Mouse (Mus musculus) forebrain, postnatal 0 days (tissue): ENCODE results near the gene Ppm1e. TPM values are rescaled to one million over a fixed set of nuclear protein-coding genes. Genes with fewer than 3 reads are reported as not detected.

Experiments
- ATAC-seq: fragments of 200-750 bp; cut with Nextera tagmentation; 2 replicates; pipeline ENCODE4 v1.8.0; 2017; ENCODE audit warnings: mild to moderate bottlenecking, moderate library complexity
- DNase-seq: peaks from one replicate; pipeline ENCODE4 v3.0.0-alpha.2; 2015
- H3K27ac ChIP-seq: fragments of 300-500 bp; sonication (generic); 2 replicates; pipeline ENCODE4 v1.5.1; 2014; ENCODE audit warnings: low read depth, mild to moderate bottlenecking, antibody characterized with exemption, low read length, moderate library complexity, mixed read lengths
- H3K27me3 ChIP-seq: fragments of 300-500 bp; sonication (generic); 2 replicates; pipeline ENCODE4 v1.6.1; 2014; ENCODE audit warnings: mild to moderate bottlenecking, low read length, mixed read lengths; ENCODE audit not compliant: insufficient read depth
- H3K36me3 ChIP-seq: fragments of 300-500 bp; sonication (generic); 2 replicates; pipeline ENCODE4 v1.6.1; 2014; ENCODE audit warnings: mild to moderate bottlenecking, moderate library complexity; ENCODE audit not compliant: insufficient read depth
- H3K4me1 ChIP-seq: fragments of 300-500 bp; sonication (generic); 2 replicates; pipeline ENCODE4 v1.6.1; 2014; ENCODE audit warnings: antibody characterized with exemption; ENCODE audit not compliant: insufficient read depth
- H3K4me2 ChIP-seq: fragments of 300-500 bp; sonication (generic); 2 replicates; pipeline ENCODE4 v1.6.1; 2014; ENCODE audit warnings: low read depth, mild to moderate bottlenecking, moderate library complexity
- H3K4me3 ChIP-seq: fragments of 300-500 bp; sonication (generic); 2 replicates; pipeline ENCODE4 v1.5.1; 2014; ENCODE audit warnings: low read depth, low read length, mixed read lengths
- H3K9ac ChIP-seq: fragments of 300-500 bp; sonication (generic); 2 replicates; pipeline ENCODE4 v1.6.1; 2014; ENCODE audit warnings: mild to moderate bottlenecking
- H3K9me3 ChIP-seq: fragments of 300-500 bp; sonication (generic); 2 replicates; pipeline ENCODE4 v1.6.1; 2016; ENCODE audit warnings: low read length
- CTCF ChIP-seq: sonication (generic); IDR thresholded peaks from 2 replicates; pipeline ENCODE4 v1.5.1; 2016; ENCODE audit warnings: antibody characterized with exemption, control low read depth, low read depth
- WGBS: fragments of 180-500 bp; shearing (Covaris S2); extraction: QIAGEN DNeasy Blood & Tissue Kit; methylation state at CpG from one replicate; pipeline ENCODE4 v1.1.7; 2014; 5-methylcytosine and 5-hydroxymethylcytosine counted together
- polyA plus RNA-seq: library from polyadenylated mRNA; unstranded; fragments of >200 nt; fragmentation: Nextera tagmentation; extraction: Ambion mirVana; gene quantifications from 2 replicates; pipeline ENCODE4 v1.2.1, GENCODE M21; 2015
- total RNA-seq: library from RNA; depleted of rRNA; stranded (reverse); fragments of >200 nt; gene quantifications from 2 replicates; pipeline ENCODE4 v1.2.3, GENCODE M21; 2014; rRNA removed

The Ppm1e gene
- total RNA-seq: 72.6 and 85.0 TPM in 2 replicates
- 14.3 and 18.9 TPM in 2 replicates for polyA plus RNA-seq

DNA sequence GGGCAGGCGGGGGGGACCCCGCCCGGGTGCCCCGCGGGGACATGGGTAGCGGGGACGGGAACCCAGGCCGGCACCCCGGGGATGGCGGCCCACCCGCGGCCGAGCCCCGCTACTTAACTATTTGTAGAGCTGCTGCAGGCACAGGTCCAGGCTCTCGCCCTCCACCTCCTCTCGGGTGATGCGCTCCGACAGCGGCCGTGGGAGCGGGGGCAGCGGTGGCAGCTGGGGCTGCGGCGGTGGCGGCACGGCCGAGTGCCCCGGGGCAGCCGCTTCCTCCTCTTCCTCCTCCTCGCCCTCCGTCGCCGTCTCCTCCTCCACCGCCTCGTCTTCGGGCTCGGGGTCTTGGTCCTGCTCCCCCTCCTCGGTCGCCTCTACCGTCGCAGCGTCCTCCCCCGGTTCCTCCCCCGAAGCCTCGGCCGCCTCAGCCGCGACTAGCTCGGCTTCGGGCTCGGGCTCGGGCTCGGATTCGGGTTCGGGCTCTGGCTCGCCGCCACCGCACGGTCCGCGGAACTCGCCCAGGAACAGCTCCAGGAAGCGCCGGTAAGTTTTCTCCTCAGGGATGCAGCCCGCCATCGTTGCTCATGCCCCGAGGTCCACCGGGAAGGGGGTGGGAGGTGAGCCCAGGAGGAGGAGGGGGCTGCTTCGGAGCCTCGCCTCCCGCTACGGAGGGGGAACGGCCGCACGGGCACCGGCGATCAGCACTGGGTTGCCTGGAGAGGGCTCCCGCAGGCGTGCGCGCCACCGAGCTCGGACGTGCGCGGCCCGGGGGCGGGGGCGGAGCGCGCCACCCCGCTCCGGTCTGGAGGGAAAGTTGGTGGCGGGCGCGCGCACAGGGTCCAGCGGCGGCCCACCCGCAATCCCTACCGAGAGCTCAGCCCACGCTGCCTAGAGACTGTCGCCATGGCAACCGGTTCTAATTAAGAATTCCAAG is at the start of gene Ppm1e:
Gene Ppm1e (minus strand): TSS at position 693 of the 931 bp plus-strand sequence.
- no peak for TF ChIP-seq CTCF
- Histone ChIP-seq H3K4me2 (peak within 1 kb of the TSS; percentile 64), H3K9ac (peak within 1 kb of the TSS; percentile 71), H3K9me3 (no peaks in the 10 kb centered on the region), H3K4me1 (no peaks in the 10 kb centered on the region; the same call in 1 of the 2 replicates), H3K36me3 (no peaks in the 10 kb centered on the region), H3K27me3 (no peaks in the 10 kb centered on the region), H3K27ac (peak within 1 kb of the TSS; percentile 90), H3K4me3 (peak within 1 kb of the TSS; percentile 74)
- ATAC-seq (peak; percentile 96), DNase-seq (peak; percentile 94)
- 1% methylated on average over 89 of the region's 104 CpGs for WGBS

DNA sequence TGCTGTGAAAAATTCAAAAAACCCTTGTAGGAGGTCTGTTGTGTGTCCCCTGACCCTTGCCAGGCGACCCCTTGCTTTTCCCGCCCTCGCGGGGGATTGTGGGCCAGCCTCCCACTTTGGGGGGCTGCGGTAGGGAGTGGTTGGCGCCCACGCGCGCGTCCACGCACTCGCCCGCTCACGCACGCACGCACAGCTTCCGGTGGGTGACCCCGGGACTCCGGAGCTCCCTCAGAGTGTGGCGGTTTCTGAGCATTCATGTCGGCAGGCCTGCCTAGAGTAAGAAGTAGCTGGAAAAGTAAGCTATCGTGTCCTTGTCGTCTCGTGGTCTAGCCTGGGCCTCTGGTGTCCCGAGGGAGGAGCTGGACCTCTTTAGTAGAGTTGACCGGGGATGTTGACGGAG is 46.1 kb upstream of the Ppm1e start, which contains the start of the genes Rad51c and Tex14:
Gene Rad51c (minus strand): TSS at position 79 of the 400 bp plus-strand sequence.
Gene Tex14 (plus strand): TSS at position 190 of the 400 bp plus-strand sequence.
- no peaks in the 10 kb centered on the region for H3K9me3 ChIP-seq
- no peak for DNase-seq
- peak within 1 kb of the TSS; percentile 60 for H3K4me3 ChIP-seq
- H3K36me3 ChIP-seq: no peaks in the 10 kb centered on the region
- H3K27ac ChIP-seq: peak within 1 kb of the TSS; percentile 90
- WGBS: 79% methylated on average over 27 of the region's 27 CpGs
- ATAC-seq: no peak
- H3K4me2 ChIP-seq: peak within 1 kb of the TSS; percentile 63
- peak within 1 kb of the TSS; percentile 71 for H3K9ac ChIP-seq
- no peaks in the 10 kb centered on the region for H3K27me3 ChIP-seq
- TF ChIP-seq CTCF: no peak
- peaks cover 5% of the 10 kb centered on the region; the same call in 1 of the 2 replicates for H3K4me1 ChIP-seq

DNA sequence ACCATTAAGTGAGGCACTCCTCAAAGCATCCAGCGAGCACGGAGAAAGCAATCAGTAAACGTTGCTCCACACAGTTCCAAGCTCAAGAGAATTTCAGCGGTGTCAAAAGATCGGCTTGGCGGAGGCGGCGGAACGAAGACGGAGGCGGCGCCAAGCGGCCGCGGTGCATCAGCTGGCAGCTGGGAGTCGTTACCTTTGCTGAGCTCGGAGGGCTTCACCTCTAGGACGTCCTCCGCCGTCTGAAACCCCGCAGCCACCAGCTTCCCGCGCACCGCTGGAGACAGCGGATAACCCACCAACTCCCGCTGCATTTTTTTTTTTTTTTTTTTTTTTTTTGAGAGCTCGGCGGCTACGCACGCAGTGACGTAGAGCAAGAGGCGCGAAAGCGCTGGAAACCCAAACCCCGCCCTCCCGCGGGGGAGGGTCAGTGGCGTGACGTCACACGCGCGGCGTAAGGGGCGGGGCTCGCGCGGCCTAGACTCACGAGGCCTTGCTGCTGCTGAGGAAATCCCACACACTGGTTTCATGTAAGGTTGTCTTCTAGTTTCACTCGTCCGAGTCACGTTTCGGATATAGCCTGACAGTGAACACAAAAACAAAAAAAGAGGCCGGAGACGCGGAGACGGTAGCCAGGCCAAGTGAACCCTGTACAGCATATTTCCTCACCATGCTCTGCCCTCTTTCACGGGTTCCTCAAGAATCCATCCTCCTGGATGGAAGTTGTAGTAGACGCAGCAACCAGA is 45.5 kb upstream of the Ppm1e start:
- 2% methylated on average over 58 of the region's 58 CpGs for WGBS
- Histone ChIP-seq H3K36me3 (no peaks in the 10 kb centered on the region), H3K4me2 (peak overlapping the region; percentile 63), H3K9ac (peak overlapping the region; percentile 71), H3K4me1 (peaks cover 5% of the 10 kb centered on the region; the same call in 1 of the 2 replicates), H3K27ac (peak overlapping the region; percentile 90), H3K9me3 (no peaks in the 10 kb centered on the region), H3K4me3 (peak overlapping the region; percentile 60), H3K27me3 (no peaks in the 10 kb centered on the region)
- ATAC-seq (peak; percentile 98), DNase-seq (peak; percentile 99)
- TF ChIP-seq CTCF: peak; percentile 32; the same call in 1 of the 2 replicates

DNA sequence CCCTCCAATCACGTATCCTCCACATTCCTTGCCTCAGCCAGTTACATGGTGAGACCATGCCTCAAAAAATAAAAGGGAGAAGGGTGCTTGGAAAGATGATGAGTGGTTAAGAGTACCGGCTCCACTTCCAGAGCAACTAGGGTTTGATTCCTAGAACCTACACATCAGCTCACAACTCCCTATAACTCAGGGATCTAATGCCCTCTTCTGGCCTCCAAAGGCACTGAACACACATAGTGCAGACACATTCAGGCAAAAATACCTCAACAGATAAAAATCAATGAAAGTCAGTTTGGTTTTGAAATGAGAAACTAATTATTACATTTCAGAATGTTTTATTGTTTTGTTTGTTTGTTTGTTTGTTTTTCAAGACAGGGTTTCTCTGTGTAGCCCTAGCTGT is 39.6 kb upstream of the Ppm1e start:
- TF ChIP-seq CTCF: peak; percentile 40
- H3K27me3 ChIP-seq: no peaks in the 10 kb centered on the region
- H3K9ac ChIP-seq: no peak overlapping the region
- no peak for ATAC-seq
- H3K36me3 ChIP-seq: no peaks in the 10 kb centered on the region
- H3K4me1 ChIP-seq: no peaks in the 10 kb centered on the region
- H3K9me3 ChIP-seq: no peaks in the 10 kb centered on the region
- no peak overlapping the region for H3K4me3 ChIP-seq
- no peak overlapping the region for H3K4me2 ChIP-seq
- WGBS: 93% methylated on average over 2 of the region's 2 CpGs
- no peak overlapping the region for H3K27ac ChIP-seq
- no peak for DNase-seq

DNA sequence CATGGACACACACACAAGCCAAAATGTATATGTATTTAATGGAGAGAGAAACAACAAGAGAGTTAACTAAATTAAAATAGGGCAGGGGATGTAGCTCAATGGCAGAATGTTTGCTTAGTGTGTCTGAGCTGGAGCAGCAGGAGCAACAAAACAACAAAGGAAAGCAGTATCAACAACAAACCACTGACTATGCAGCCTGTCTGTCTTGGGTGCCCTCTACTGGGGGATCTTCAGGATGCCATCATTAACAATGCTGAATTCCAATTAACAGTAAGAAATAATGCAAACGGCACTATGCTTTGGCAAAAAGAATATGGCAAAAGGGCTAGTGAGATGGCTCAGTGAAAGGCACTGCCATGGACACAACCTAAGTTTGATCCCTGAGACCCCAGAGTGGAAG is 35.0 kb upstream of the Ppm1e start:
- Histone ChIP-seq H3K27me3 (no peaks in the 10 kb centered on the region), H3K4me2 (no peak overlapping the region), H3K36me3 (no peaks in the 10 kb centered on the region), H3K4me3 (no peak overlapping the region), H3K9ac (no peak overlapping the region), H3K9me3 (no peaks in the 10 kb centered on the region), H3K4me1 (no peaks in the 10 kb centered on the region), H3K27ac (no peak overlapping the region)
- ATAC-seq: peak; percentile 62; the same call in 1 of the 2 replicates
- 6% methylated on average over 1 of the region's 1 CpGs for WGBS
- peak; percentile 87 for TF ChIP-seq CTCF
- peak; percentile 79 for DNase-seq

DNA sequence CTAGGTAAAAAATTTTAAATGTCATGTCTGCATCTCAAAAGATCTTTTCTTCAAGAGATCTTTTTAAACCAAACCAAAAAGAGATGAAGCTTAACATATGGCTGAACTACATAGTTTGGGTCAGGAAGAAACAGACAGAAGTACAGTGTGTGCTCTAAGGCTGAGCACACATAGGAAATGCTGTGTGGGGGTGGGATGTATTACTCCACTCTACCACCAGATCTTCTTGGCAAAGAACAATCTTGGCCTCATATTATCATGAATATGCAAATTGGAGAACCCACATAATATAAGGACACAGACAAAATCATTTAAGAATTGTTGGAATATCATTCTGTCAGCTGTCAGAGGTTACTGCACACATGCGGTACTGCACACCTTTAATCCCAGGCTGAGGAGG is 26.9 kb upstream of the Ppm1e start:
- Histone ChIP-seq H3K36me3 (no peaks in the 10 kb centered on the region), H3K4me1 (no peaks in the 10 kb centered on the region), H3K27me3 (no peaks in the 10 kb centered on the region), H3K27ac (no peak overlapping the region), H3K9me3 (no peaks in the 10 kb centered on the region), H3K9ac (no peak overlapping the region), H3K4me2 (no peak overlapping the region), H3K4me3 (no peak overlapping the region)
- WGBS: 87% methylated on average over 1 of the region's 1 CpGs
- ATAC-seq (no peak), DNase-seq (no peak)
- TF ChIP-seq CTCF: no peak
